Mouse (Mus musculus) brain, embryonic 14.5 days (tissue): ENCODE measurements around the gene Cers6.

Source experiments
- CTCF ChIP-seq: fragments of 200-500 bp; IDR thresholded peaks from 2 replicates; pipeline ENCODE4 v1.5.1; 2012; ENCODE audit warnings: inconsistent platforms, mild to moderate bottlenecking, moderate library complexity, borderline replicate concordance; ENCODE audit not compliant: insufficient read depth, insufficient read length; ENCODE audit errors: extremely low read depth
- POLR2A ChIP-seq: fragments of 200-500 bp; IDR thresholded peaks from 2 replicates; pipeline ENCODE4 v1.6.1; 2012; ENCODE audit warnings: mild to moderate bottlenecking, inconsistent platforms, borderline replicate concordance; ENCODE audit not compliant: poor library complexity, insufficient read depth, insufficient read length, severe bottlenecking; ENCODE audit errors: extremely low read depth

DNA sequence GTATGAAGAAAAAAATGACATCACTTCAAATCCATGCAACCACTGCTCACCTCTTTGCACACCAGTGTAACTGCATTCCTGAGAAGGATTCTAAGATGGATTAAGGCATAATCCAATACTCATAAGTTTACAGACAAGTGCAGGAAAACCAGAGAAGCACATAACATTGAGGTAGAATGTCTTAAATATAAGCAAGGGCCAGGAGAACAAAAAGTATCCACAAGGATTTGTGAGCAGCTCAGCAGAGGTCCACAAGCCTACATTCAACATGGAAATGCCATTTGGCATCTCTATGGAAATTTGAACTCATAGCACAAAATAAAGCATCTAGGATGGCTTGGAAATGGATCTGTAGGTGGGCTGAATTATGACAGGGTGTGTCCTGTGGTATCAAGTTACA is 234.6 kb downstream of the Cers6 start:
- TF ChIP-seq POLR2A, result no peak
- TF ChIP-seq CTCF, result no peak
